Mouse (Mus musculus): Measurements from ENCODE around the gene Lct.
"Not testable (repeated sequence)": the region's sequence is repeated elsewhere in the genome, so short reads cannot be mapped to it uniquely, and the experiment has no call there.

DNA sequence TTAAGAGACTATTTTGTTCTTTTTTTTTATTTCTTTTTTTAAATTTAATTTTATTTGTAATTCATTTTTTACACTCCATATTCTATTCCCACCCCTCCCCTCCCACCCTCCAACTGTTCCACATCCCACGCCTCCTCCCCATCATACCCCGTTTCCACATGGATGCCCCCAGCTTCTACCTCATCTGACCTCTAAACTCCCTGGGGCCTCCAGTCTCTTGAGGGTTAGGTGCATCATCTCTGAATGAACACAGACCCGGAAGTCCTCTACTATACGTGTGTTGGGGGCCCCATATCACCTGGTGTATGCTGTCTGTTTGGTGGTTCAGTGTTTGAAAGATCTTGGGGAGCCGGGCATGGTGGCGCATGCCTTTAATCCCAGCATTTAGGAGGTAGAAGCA lies 8.9 kb downstream of the Lct start:
- not testable (repeated sequence) for TF ChIP-seq TCF3 (IDR thresholded peaks at IDR 0.05; ENCODE audit: insufficient read length, low read depth); POLR2A (IDR thresholded peaks at IDR 0.05; ENCODE audit: insufficient read length, low read depth); E2F4 (IDR thresholded peaks at IDR 0.05; ENCODE audit: insufficient read depth); USF1 (IDR thresholded peaks at IDR 0.05; ENCODE audit: low read depth); POLR2AphosphoS2 (IDR thresholded peaks at IDR 0.05; ENCODE audit: insufficient read length, low read depth); CEBPB (IDR thresholded peaks at IDR 0.05; ENCODE audit: insufficient read depth, poor library complexity, severe bottlenecking); REST (IDR thresholded peaks at IDR 0.05; ENCODE audit: insufficient read depth, insufficient read length); SRF (IDR thresholded peaks at IDR 0.05; ENCODE audit: control insufficient read depth, insufficient read length, low read depth); MAX (IDR thresholded peaks at IDR 0.05; ENCODE audit: low read depth); MYOD1 (IDR thresholded peaks at IDR 0.05; ENCODE audit: control insufficient read depth in 1 of 3, insufficient read length in 2 of 3, low read depth in 2 of 3); TCF12 (IDR thresholded peaks at IDR 0.05; ENCODE audit: insufficient read depth, poor library complexity, severe bottlenecking); MYOG (IDR thresholded peaks at IDR 0.05; ENCODE audit: control insufficient read depth in 1 of 3, insufficient read depth in 1 of 3, insufficient read length in 2 of 3, low read depth in 2 of 3)

All from myocyte (in vitro differentiated cells).